Mouse (Mus musculus) lung, embryonic 15.5 days (tissue): ENCODE measurements at regions not wholly inside any gene's neighbourhood (a gene's known extent, or its start where the extent isn't known, plus 50 kb on each side); places are given as distances from the start of the nearest gene placed in this dataset.

Experiments used
- ATAC-seq: fragments of 200-750 bp; cut with Nextera tagmentation; 2 replicates; pipeline ENCODE4 v1.8.0; 2017; ENCODE audit warnings: moderate number of reproducible peaks, borderline replicate concordance; ENCODE audit not compliant: low FRiP score, low TSS enrichment; ENCODE audit errors: extremely low read depth
- H3K27ac ChIP-seq: fragments of 300-500 bp; sonication (generic); 2 replicates; pipeline ENCODE4 v1.5.1; 2015; ENCODE audit warnings: moderate library complexity, mild to moderate bottlenecking, inconsistent platforms
- H3K27me3 ChIP-seq: fragments of 300-500 bp; sonication (generic); 2 replicates; pipeline ENCODE4 v1.6.1; 2015; ENCODE audit warnings: inconsistent platforms
- H3K36me3 ChIP-seq: fragments of 300-500 bp; sonication (generic); 2 replicates; pipeline ENCODE4 v1.6.1; 2015; ENCODE audit warnings: inconsistent platforms
- H3K4me1 ChIP-seq: fragments of 300-500 bp; sonication (generic); 2 replicates; pipeline ENCODE4 v1.6.1; 2015; ENCODE audit warnings: inconsistent platforms
- H3K4me2 ChIP-seq: fragments of 300-500 bp; sonication (generic); 2 replicates; pipeline ENCODE4 v1.6.1; 2015; ENCODE audit warnings: inconsistent platforms, mild to moderate bottlenecking, moderate library complexity
- H3K4me3 ChIP-seq: fragments of 300-500 bp; sonication (generic); 2 replicates; pipeline ENCODE4 v1.5.1; 2015; ENCODE audit warnings: mild to moderate bottlenecking, inconsistent platforms
- H3K9ac ChIP-seq: fragments of 300-500 bp; sonication (generic); 2 replicates; pipeline ENCODE4 v1.6.1; 2015; ENCODE audit warnings: inconsistent platforms
- H3K9me3 ChIP-seq: fragments of 300-500 bp; sonication (generic); 2 replicates; pipeline ENCODE4 v1.6.1; 2016; ENCODE audit warnings: inconsistent platforms
- WGBS: fragments of 180-500 bp; shearing (Covaris S2); methylation state at CpG from one replicate; pipeline ENCODE4 v1.1.7; 2015; 5-methylcytosine and 5-hydroxymethylcytosine counted together

DNA sequence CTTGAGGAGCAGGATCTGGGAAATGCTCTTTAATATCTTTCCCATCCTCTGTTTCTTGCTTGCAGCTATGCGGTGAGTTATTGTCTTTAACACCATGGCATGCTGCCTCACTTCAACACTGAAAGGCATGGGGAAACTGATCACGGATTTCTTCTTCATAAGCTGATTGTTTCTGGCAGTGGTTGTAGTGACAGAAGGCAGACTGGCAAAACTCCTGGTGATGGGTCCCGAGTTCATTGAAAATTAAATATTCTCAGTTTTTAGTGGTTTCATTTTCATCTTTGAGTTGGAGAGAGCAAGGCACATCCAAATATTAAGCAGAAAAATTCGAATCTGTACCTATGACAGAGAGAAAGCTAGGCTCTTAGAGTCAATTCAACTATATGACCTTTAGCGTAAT, 617.0 kb upstream of the Kirrel3 start:
- Histone ChIP-seq H3K36me3 (no peaks in the 10 kb centered on the region), H3K9ac (no peak overlapping the region), H3K4me3 (no peak overlapping the region), H3K27me3 (peaks cover 4% of the 10 kb centered on the region; the same call in 1 of the 2 replicates), H3K27ac (no peak overlapping the region), H3K4me1 (no peaks in the 10 kb centered on the region), H3K9me3 (no peaks in the 10 kb centered on the region), H3K4me2 (no peak overlapping the region)
- WGBS: 78% methylated on average over 5 of the region's 5 CpGs
- no peak for ATAC-seq

DNA sequence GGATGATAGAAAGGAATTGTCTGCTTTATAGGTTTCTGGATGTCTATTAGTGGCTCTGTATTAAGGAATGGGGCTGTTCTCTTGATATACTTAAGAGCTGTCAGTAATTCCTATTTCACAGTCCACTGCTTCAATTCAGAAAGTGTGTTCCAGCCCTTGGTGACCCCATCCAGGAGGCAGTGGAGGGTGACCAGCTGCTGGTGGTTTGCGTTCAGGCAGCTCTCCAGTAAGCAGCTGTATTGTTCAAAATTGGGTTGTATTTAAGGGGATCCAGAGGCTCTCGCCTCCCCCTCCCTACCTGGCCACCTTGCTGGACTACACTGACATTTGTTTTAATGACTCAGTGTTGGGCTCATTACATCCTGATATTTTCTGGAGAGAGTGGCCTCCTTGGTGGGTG, 598.4 kb upstream of the Kirrel3 start:
- Histone ChIP-seq H3K36me3 (no peaks in the 10 kb centered on the region), H3K27ac (no peak overlapping the region), H3K9ac (no peak overlapping the region), H3K4me3 (no peak overlapping the region), H3K9me3 (no peaks in the 10 kb centered on the region), H3K4me2 (no peak overlapping the region), H3K27me3 (no peaks in the 10 kb centered on the region), H3K4me1 (no peaks in the 10 kb centered on the region)
- WGBS: 47% methylated on average over 2 of the region's 2 CpGs
- no peak for ATAC-seq

DNA sequence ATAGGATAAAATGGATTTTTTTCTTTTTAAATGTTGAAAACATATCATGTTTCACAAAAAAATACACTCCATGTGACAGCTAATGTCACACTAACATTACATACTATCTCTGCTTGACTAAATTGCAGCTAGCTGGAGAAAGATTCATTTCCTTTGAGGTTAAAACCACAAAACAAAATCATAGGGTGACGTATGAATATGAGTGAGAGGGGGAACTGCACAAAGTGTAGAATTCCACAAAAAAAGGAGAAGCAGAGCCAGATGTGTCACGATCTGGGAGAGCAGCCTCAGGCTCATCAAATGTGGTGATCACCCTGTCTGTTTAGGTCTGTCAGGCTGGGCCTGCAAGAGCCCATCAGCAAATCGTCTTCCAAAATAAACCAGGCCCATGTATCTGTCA, 593.7 kb upstream of the Kirrel3 start:
- WGBS: 47% methylated on average over 3 of the region's 3 CpGs
- Histone ChIP-seq H3K27ac (no peak overlapping the region), H3K9me3 (no peaks in the 10 kb centered on the region), H3K4me1 (no peaks in the 10 kb centered on the region), H3K4me2 (no peak overlapping the region), H3K36me3 (no peaks in the 10 kb centered on the region), H3K9ac (no peak overlapping the region), H3K4me3 (no peak overlapping the region), H3K27me3 (no peaks in the 10 kb centered on the region)
- no peak for ATAC-seq

DNA sequence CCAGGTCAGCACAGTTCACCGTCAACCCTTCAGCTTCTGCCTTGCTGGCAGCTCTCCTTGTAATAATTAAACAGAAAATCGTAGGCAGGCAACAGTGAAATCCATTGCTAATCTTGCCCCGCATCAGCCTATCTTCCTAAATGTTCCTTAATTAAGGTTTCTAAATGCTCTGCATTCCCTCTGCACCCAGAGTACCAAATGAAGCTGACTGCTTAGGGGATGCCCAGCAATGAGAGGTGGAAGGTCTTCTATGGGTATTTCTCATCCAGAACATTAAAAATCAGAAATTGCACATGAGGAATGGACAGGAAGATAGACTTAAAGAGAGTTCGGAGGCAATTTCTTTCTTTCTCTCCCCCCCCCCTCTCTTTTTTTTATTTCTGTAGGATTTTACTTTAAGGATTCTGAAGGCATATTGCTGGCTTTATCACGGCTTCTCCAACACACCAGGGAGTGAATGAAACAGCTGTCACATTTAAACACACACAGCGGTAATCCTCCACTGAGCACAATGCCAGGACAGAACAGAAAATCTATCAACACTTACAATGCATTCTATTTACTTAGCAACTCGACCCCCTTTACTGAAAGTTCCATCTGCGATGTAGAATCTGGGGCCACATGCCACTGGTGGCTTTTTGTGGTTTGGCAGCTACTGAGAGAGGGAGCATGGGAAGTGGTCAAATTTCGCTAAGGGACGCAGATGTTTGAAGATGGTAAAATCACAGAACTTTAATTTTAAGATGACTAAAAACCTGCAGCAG, 584.2 kb upstream of the Kirrel3 start:
- H3K4me2 ChIP-seq: no peak overlapping the region
- no peaks in the 10 kb centered on the region for H3K9me3 ChIP-seq
- no peak overlapping the region for H3K27ac ChIP-seq
- no peak overlapping the region for H3K9ac ChIP-seq
- H3K4me1 ChIP-seq: 0 out of 2 replicates have a peak, but pooled peaks cover 2% of the 10 kb centered on the region
- H3K4me3 ChIP-seq: no peak overlapping the region
- H3K27me3 ChIP-seq: no peaks in the 10 kb centered on the region
- ATAC-seq: peak; percentile 59; the same call in 1 of the 2 replicates
- WGBS: 29% methylated on average over 10 of the region's 10 CpGs
- H3K36me3 ChIP-seq: no peaks in the 10 kb centered on the region

DNA sequence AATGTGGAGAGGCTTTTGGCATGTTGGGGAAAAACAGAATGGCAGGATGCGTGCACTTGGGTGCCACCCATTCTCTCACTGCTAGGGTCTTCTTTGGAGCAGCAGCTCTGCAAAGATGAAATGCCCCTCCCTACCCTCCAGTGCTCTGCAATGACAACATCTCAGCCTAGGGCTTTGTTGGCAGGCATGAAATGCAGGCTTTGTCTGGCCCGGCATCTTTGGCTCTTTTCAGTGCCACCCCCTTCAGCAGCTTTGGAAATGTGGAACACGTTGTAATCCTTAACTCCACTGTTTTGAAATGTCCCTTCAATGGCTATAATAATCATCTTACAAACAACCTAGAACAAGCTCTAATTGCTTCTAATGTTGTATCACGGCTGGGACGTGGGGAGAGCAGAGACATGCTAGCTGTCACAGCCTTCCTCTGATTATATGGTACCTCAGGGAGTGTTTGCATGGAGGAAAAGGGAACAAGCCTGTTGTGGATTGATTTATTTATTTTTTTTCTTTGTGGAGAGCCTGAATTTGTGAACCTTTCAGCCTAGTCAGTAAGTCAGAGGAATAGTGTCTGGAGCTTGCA, 581.6 kb upstream of the Kirrel3 start:
- H3K36me3 ChIP-seq: no peaks in the 10 kb centered on the region
- H3K9me3 ChIP-seq: no peaks in the 10 kb centered on the region
- no peaks in the 10 kb centered on the region for H3K27me3 ChIP-seq
- 0 out of 2 replicates have a peak, but pooled peaks cover 2% of the 10 kb centered on the region for H3K4me1 ChIP-seq
- H3K4me3 ChIP-seq: no peak overlapping the region
- H3K4me2 ChIP-seq: no peak overlapping the region
- no peak for ATAC-seq
- H3K9ac ChIP-seq: no peak overlapping the region
- no peak overlapping the region for H3K27ac ChIP-seq
- 67% methylated on average over 5 of the region's 5 CpGs for WGBS

DNA sequence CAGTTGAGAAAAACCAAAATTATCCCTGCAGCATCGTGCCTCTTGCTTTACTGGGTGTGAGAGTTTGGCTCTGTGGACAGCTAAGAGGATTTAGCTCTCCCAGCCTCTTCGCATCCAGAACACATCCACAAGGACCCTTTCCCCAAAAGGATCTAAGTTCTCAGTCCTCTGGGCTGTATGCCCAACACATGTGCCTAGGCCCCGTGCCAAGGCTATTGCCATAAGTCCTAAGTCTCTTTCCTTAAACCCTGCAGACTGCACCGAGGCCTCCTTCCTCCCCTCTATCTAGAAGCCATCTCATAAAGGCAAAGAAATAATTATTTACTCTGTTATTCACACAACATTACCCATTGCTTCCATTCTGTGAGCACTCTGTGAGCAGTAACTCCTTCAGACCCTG, 570.8 kb upstream of the Kirrel3 start:
- ATAC-seq: peak; percentile 88; the same call in 1 of the 2 replicates
- Histone ChIP-seq H3K27ac (peak overlapping the region; percentile 3; the same call in 1 of the 2 replicates), H3K36me3 (no peaks in the 10 kb centered on the region), H3K27me3 (no peaks in the 10 kb centered on the region), H3K9me3 (no peaks in the 10 kb centered on the region), H3K4me2 (no peak overlapping the region), H3K4me3 (no peak overlapping the region), H3K4me1 (peaks cover 6% of the 10 kb centered on the region; the same call in 1 of the 2 replicates), H3K9ac (no peak overlapping the region)
- WGBS: 48% methylated on average over 4 of the region's 4 CpGs

DNA sequence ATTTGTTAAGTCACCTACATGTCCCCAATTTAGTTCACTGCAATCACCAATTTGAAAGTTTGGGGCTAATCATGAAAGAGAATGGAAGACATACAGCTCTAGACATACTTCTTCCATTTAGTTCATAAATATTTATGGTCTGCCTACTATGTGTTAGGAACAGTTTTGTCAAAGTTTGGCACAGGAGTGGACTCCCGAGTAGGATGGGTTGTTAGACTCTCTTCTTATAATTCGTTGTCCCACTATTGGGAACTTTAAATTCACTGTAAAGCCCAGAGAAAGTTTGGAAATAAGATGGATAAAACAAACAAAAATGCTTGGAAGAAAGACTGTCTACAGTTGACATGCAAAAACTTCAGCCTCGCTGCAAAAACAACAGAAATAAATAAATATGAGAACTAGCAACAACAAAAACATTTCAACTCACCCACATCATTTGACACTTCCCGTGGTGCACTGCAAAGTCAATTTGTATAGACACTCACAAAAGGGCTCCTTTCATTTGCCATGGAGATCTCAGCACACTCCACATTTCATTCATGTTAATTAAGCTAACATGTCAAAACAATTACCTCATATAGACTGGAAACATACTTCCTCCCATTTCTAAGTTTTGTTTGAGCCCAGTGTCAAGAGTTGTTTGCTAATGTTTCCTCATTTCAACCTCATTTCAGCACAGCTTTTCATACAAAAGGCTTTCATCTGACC, 570.2 kb upstream of the Kirrel3 start:
- H3K27me3 ChIP-seq: no peaks in the 10 kb centered on the region
- peaks cover 6% of the 10 kb centered on the region; the same call in 1 of the 2 replicates for H3K4me1 ChIP-seq
- no peak overlapping the region for H3K4me2 ChIP-seq
- no peaks in the 10 kb centered on the region for H3K9me3 ChIP-seq
- H3K9ac ChIP-seq: no peak overlapping the region
- peak overlapping the region; percentile 3; the same call in 1 of the 2 replicates for H3K27ac ChIP-seq
- no peak overlapping the region for H3K4me3 ChIP-seq
- ATAC-seq: peak; percentile 70; the same call in 1 of the 2 replicates
- H3K36me3 ChIP-seq: no peaks in the 10 kb centered on the region
- 33% methylated on average over 4 of the region's 4 CpGs for WGBS

DNA sequence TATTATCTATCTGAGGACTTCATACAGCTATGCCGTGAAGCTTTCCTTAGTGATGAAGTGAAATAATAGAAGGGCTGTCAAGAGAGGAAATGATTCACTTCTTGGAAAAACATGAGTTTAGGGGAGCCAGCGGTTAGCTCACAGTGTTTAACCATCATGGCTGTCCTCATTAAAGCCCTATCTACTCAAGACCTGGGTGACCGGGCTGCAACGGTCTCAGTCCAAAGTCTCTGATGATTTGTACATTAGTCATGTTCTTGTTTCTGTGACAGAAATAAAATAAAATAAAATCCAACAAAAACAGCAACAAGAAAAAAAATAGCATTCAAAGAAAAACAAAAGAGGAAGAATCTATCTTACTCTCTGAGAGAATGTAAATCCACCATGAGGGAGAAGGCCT, 555.4 kb upstream of the Kirrel3 start:
- Histone ChIP-seq H3K9ac (no peak overlapping the region), H3K4me2 (no peak overlapping the region), H3K36me3 (no peaks in the 10 kb centered on the region), H3K4me1 (no peaks in the 10 kb centered on the region), H3K27ac (no peak overlapping the region), H3K27me3 (no peaks in the 10 kb centered on the region), H3K9me3 (no peaks in the 10 kb centered on the region), H3K4me3 (no peak overlapping the region)
- 76% methylated on average over 4 of the region's 4 CpGs for WGBS
- ATAC-seq: no peak

DNA sequence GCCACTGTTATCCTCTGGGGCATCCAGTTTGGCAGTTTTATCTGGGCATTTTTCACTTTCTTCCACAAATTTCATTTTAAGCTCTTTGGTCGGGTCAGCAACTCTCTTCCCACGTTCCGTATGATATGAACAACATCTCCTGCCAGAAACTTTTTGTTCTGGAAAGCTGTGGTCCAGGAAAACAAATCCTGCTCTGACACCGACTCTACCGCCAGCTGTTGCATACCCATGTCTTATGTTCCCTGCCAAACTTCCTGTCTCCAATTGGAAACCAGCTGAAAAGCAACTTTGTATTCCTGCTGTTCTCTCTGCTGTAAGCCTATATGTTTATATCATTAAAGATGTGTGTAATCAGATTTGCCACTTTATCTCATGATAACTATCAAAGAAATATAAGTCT, 551.6 kb upstream of the Kirrel3 start:
- Histone ChIP-seq H3K9me3 (no peaks in the 10 kb centered on the region), H3K9ac (no peak overlapping the region), H3K27ac (no peak overlapping the region), H3K4me2 (no peak overlapping the region), H3K4me1 (no peaks in the 10 kb centered on the region), H3K36me3 (no peaks in the 10 kb centered on the region), H3K27me3 (no peaks in the 10 kb centered on the region; the same call in 1 of the 2 replicates), H3K4me3 (no peak overlapping the region)
- ATAC-seq: no peak
- WGBS: 41% methylated on average over 5 of the region's 5 CpGs

DNA sequence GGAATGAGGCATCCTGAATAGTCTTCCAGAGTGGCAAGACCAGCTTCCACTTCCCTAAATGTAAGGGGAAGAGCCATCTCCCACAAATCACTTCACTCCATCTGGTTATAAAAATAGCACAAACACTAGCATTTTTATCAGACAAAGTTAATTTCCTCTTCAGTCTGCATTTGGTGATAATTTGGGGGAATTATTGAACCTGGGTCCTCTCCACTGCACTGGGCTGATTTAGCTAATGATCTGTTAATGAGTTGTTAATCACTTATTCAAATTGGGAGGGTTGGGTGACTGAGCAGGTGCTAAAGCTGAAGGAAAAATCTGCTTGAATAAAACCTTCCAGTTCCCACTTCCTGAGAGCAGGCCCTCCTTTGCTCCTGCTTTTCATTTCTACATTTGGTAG, 531.4 kb upstream of the Kirrel3 start:
- Histone ChIP-seq H3K4me2 (no peak overlapping the region), H3K27me3 (no peaks in the 10 kb centered on the region), H3K4me3 (no peak overlapping the region), H3K4me1 (no peaks in the 10 kb centered on the region), H3K9me3 (no peaks in the 10 kb centered on the region), H3K9ac (no peak overlapping the region), H3K36me3 (no peaks in the 10 kb centered on the region), H3K27ac (no peak overlapping the region)
- ATAC-seq: no peak
